Mouse (Mus musculus) bone marrow macrophage, adult 2 months (primary cell): ENCODE results near the gene Cox6b1.

Experiments used
- CTCF ChIP-seq: IDR thresholded peaks from 2 replicates; pipeline ENCODE4 v1.5.1; 2012; ENCODE audit warnings: low read depth, mild to moderate bottlenecking, low read length, moderate library complexity
- POLR2A ChIP-seq: IDR thresholded peaks from 2 replicates; pipeline ENCODE4 v1.6.1; 2012; ENCODE audit warnings: mild to moderate bottlenecking, low read depth, low read length, borderline replicate concordance

DNA sequence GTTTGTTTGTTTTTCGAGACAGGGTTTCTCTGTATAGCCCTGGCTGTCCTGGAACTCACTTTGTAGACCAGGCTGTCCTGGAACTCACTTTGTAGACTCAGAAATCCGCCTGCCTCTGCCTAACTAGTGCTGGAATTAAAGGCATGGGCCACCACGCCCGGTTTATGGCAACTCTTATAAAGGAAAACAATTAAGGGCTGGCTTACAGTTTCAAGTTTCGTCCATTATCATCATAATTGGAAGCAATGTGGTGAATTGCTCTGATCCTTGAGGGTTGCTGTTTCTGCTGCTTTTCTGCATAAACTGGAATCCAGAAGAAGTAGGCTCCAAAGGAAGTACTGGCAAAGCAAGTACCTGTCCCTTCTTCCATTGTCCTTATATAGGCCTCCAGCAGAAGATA lies 696 bp upstream of the Cox6b1 start:
- TF ChIP-seq CTCF (no peak), POLR2A (no peak)
